Mouse (Mus musculus) limb, embryonic 10.5 days (tissue): ENCODE measurements at regions not wholly inside any gene's neighbourhood (a gene's known extent, or its start where the extent isn't known, plus 50 kb on each side); places are given as distances from the start of the nearest gene placed in this dataset.

ENCODE experiments used
- DNase-seq: peaks from one replicate; pipeline ENCODE4 v3.0.0-alpha.2; 2017; ENCODE audit warnings: low spot score
- H3K27ac ChIP-seq: fragments of 300-500 bp; sonication (generic); 2 replicates; pipeline ENCODE4 v1.5.1; 2016; ENCODE audit warnings: mild to moderate bottlenecking
- H3K27me3 ChIP-seq: fragments of 300-500 bp; sonication (generic); 2 replicates; pipeline ENCODE4 v1.6.1; 2016; ENCODE audit warnings: low read depth, mild to moderate bottlenecking; ENCODE audit not compliant: poor library complexity, severe bottlenecking
- H3K36me3 ChIP-seq: fragments of 300-500 bp; sonication (generic); 2 replicates; pipeline ENCODE4 v1.6.1; 2016; ENCODE audit warnings: mild to moderate bottlenecking, moderate library complexity
- H3K4me1 ChIP-seq: fragments of 300-500 bp; sonication (generic); 2 replicates; pipeline ENCODE4 v1.6.1; 2016
- H3K4me3 ChIP-seq: fragments of 300-500 bp; sonication (generic); 2 replicates; pipeline ENCODE4 v1.5.1; 2016; ENCODE audit warnings: mild to moderate bottlenecking, moderate library complexity
- H3K9me3 ChIP-seq: fragments of 300-500 bp; sonication (generic); replicated peaks from 2 replicates; pipeline ENCODE4 v1.6.1; 2016; ENCODE audit warnings: mild to moderate bottlenecking
- WGBS: fragments of 180-500 bp; shearing (Covaris S2); methylation state at CpG from one replicate; pipeline ENCODE4 v1.1.7; 2016; 5-methylcytosine and 5-hydroxymethylcytosine counted together

GRCm38 (mm10) chr3:50678611-50678988, 235.2 kb upstream of the Slc7a11 start:
- Histone ChIP-seq H3K4me3 (no peak overlapping the region), H3K4me1 (peaks cover 14% of the 10 kb centered on the region), H3K36me3 (no peaks in the 10 kb centered on the region), H3K9me3 (no peaks in the 10 kb centered on the region), H3K27ac (no peak overlapping the region), H3K27me3 (no peaks in the 10 kb centered on the region)
- no peak for DNase-seq
- 45% methylated on average over 5 of the region's 5 CpGs for WGBS

- Histone ChIP-seq H3K36me3 (no peaks in the 10 kb centered on the region), H3K9me3 (no peaks in the 10 kb centered on the region), H3K27ac (no peak overlapping the region), H3K4me3 (no peak overlapping the region), H3K27me3 (no peaks in the 10 kb centered on the region), H3K4me1 (peaks cover 14% of the 10 kb centered on the region)
- DNase-seq = no peak
- WGBS = 55% methylated on average over 13 of the region's 13 CpGs
These were observed 234.7 kb upstream of the Slc7a11 start for GRCm38 (mm10) chr3:50677953-50678610.

- no peak overlapping the region for H3K27ac ChIP-seq
- DNase-seq = no peak
These were observed 232.4 kb upstream of the Slc7a11 start for GRCm38 (mm10) chr3:50675769-50676168.

GRCm38 (mm10) chr3:50674860-50675566, 231.6 kb upstream of the Slc7a11 start:
- WGBS = 90% methylated on average over 4 of the region's 4 CpGs
- DNase-seq = no peak
- H3K27me3 ChIP-seq = no peaks in the 10 kb centered on the region

More at GRCm38 (mm10) chr3:50675769-50676168, 232.4 kb upstream of the Slc7a11 start:
- WGBS = 72% methylated on average over 1 of the region's 1 CpGs
- H3K27me3 ChIP-seq = no peaks in the 10 kb centered on the region
- H3K4me3 ChIP-seq = no peak overlapping the region
- H3K4me1 ChIP-seq = peaks cover 14% of the 10 kb centered on the region
- H3K36me3 ChIP-seq = no peaks in the 10 kb centered on the region
- H3K9me3 ChIP-seq = no peaks in the 10 kb centered on the region

GRCm38 (mm10) chr3:50665316-50665715, 221.9 kb upstream of the Slc7a11 start:
- WGBS = 86% methylated on average over 6 of the region's 6 CpGs
- DNase-seq = no peak
- Histone ChIP-seq H3K27ac (no peak overlapping the region), H3K9me3 (no peaks in the 10 kb centered on the region), H3K36me3 (no peaks in the 10 kb centered on the region), H3K4me3 (no peak overlapping the region), H3K4me1 (no peaks in the 10 kb centered on the region), H3K27me3 (no peaks in the 10 kb centered on the region)

More at GRCm38 (mm10) chr3:50674860-50675566, 231.6 kb upstream of the Slc7a11 start:
- no peaks in the 10 kb centered on the region for H3K9me3 ChIP-seq
- no peak overlapping the region for H3K4me3 ChIP-seq
- no peaks in the 10 kb centered on the region for H3K36me3 ChIP-seq
- peaks cover 14% of the 10 kb centered on the region for H3K4me1 ChIP-seq
- H3K27ac ChIP-seq = no peak overlapping the region

GRCm38 (mm10) chr3:50660966-50661365, 217.6 kb upstream of the Slc7a11 start:
- no peak overlapping the region for H3K4me3 ChIP-seq
- H3K4me1 ChIP-seq = no peaks in the 10 kb centered on the region
- no peak overlapping the region for H3K27ac ChIP-seq
- no peaks in the 10 kb centered on the region for H3K9me3 ChIP-seq
- H3K36me3 ChIP-seq = no peaks in the 10 kb centered on the region
- DNase-seq = no peak
- 86% methylated on average over 7 of the region's 7 CpGs for WGBS
- no peaks in the 10 kb centered on the region for H3K27me3 ChIP-seq

- 91% methylated on average over 3 of the region's 3 CpGs for WGBS
- H3K4me1 ChIP-seq = no peaks in the 10 kb centered on the region
- H3K36me3 ChIP-seq = no peaks in the 10 kb centered on the region
- H3K9me3 ChIP-seq = no peaks in the 10 kb centered on the region
- no peak for DNase-seq
- H3K27me3 ChIP-seq = no peaks in the 10 kb centered on the region
- no peak overlapping the region for H3K27ac ChIP-seq
- no peak overlapping the region for H3K4me3 ChIP-seq
These were observed 217.2 kb upstream of the Slc7a11 start for GRCm38 (mm10) chr3:50660566-50660965.

GRCm38 (mm10) chr3:50657890-50658289, 214.5 kb upstream of the Slc7a11 start:
- Histone ChIP-seq H3K27ac (no peak overlapping the region), H3K27me3 (no peaks in the 10 kb centered on the region), H3K36me3 (no peaks in the 10 kb centered on the region), H3K4me3 (no peak overlapping the region), H3K4me1 (no peaks in the 10 kb centered on the region), H3K9me3 (no peaks in the 10 kb centered on the region)
- 73% methylated on average over 2 of the region's 2 CpGs for WGBS
- no peak for DNase-seq

- Histone ChIP-seq H3K4me3 (no peak overlapping the region), H3K27me3 (no peaks in the 10 kb centered on the region), H3K4me1 (no peaks in the 10 kb centered on the region), H3K27ac (no peak overlapping the region), H3K9me3 (no peaks in the 10 kb centered on the region), H3K36me3 (no peaks in the 10 kb centered on the region)
- DNase-seq = no peak
- WGBS = 90% methylated on average over 2 of the region's 2 CpGs
These were observed 211.0 kb upstream of the Slc7a11 start for GRCm38 (mm10) chr3:50654441-50654840.

- DNase-seq = no peak
- Histone ChIP-seq H3K27ac (no peak overlapping the region), H3K9me3 (no peaks in the 10 kb centered on the region), H3K27me3 (no peaks in the 10 kb centered on the region), H3K4me1 (no peaks in the 10 kb centered on the region), H3K36me3 (no peaks in the 10 kb centered on the region), H3K4me3 (no peak overlapping the region)
- WGBS = 94% methylated on average over 3 of the region's 3 CpGs
These were observed 208.9 kb upstream of the Slc7a11 start for GRCm38 (mm10) chr3:50652265-50652664.

GRCm38 (mm10) chr3:50643068-50643467, 199.7 kb upstream of the Slc7a11 start:
- Histone ChIP-seq H3K36me3 (no peaks in the 10 kb centered on the region), H3K27me3 (no peaks in the 10 kb centered on the region), H3K9me3 (no peaks in the 10 kb centered on the region), H3K4me1 (no peaks in the 10 kb centered on the region), H3K4me3 (no peak overlapping the region), H3K27ac (no peak overlapping the region)
- WGBS = 84% methylated on average over 2 of the region's 2 CpGs
- no peak for DNase-seq

- H3K27ac ChIP-seq = no peak overlapping the region
- no peaks in the 10 kb centered on the region for H3K27me3 ChIP-seq
- DNase-seq = no peak
- H3K36me3 ChIP-seq = no peaks in the 10 kb centered on the region
- H3K4me1 ChIP-seq = no peaks in the 10 kb centered on the region
- 86% methylated on average over 12 of the region's 12 CpGs for WGBS
- H3K9me3 ChIP-seq = no peaks in the 10 kb centered on the region
- H3K4me3 ChIP-seq = no peak overlapping the region
These were observed 196.5 kb upstream of the Slc7a11 start for GRCm38 (mm10) chr3:50639907-50640323.

GRCm38 (mm10) chr3:50634457-50635075, 191.2 kb upstream of the Slc7a11 start:
- Histone ChIP-seq H3K27me3 (no peaks in the 10 kb centered on the region), H3K36me3 (no peaks in the 10 kb centered on the region), H3K9me3 (no peaks in the 10 kb centered on the region), H3K27ac (no peak overlapping the region), H3K4me1 (no peaks in the 10 kb centered on the region), H3K4me3 (no peak overlapping the region)
- no peak for DNase-seq
- whole genome bisulfite sequencing = 91% methylated on average over 7 of the region's 7 CpGs
